Mouse (Mus musculus) ovary, postnatal 36 days (tissue): ENCODE measurements at regions not wholly inside any gene's neighbourhood (a gene's known extent, or its start where the extent isn't known, plus 50 kb on each side); places are given as distances from the start of the nearest gene placed in this dataset.

Experiments
- DNase-seq: peaks from one replicate; pipeline ENCODE4 v3.0.0; 2022; ENCODE audit warnings: low spot score, mixed read lengths

GRCm38 (mm10) chr7:71488016-71488650 is 136.8 kb upstream of the Gm10295 start:
- no peak for DNase-seq

GRCm38 (mm10) chr7:71475383-71475782 is 124.1 kb upstream of the Gm10295 start:
- no peak for DNase-seq

- DNase-seq = no peak
Observed at GRCm38 (mm10) chr7:71472384-71473141, 121.3 kb upstream of the Gm10295 start.

- peak; percentile 41 for DNase-seq
Observed at GRCm38 (mm10) chr7:71471658-71472383, 120.5 kb upstream of the Gm10295 start.

- DNase-seq = no peak
Observed at GRCm38 (mm10) chr7:71471319-71471657, 120.0 kb upstream of the Gm10295 start.

- no peak for DNase-seq
Observed at GRCm38 (mm10) chr7:71470418-71470817, 119.1 kb upstream of the Gm10295 start.

- peak; percentile 18 for DNase-seq
Observed at GRCm38 (mm10) chr7:71469951-71470350, 118.7 kb upstream of the Gm10295 start.

GRCm38 (mm10) chr7:71467436-71468127 is 116.3 kb upstream of the Gm10295 start:
- peak; percentile 10 for DNase-seq

GRCm38 (mm10) chr7:71464127-71464526 is 112.8 kb upstream of the Gm10295 start:
- no peak for DNase-seq

- no peak for DNase-seq
Observed at GRCm38 (mm10) chr7:71463565-71463964, 112.3 kb upstream of the Gm10295 start.

GRCm38 (mm10) chr7:71459805-71460204 is 108.5 kb upstream of the Gm10295 start:
- DNase-seq = no peak

- DNase-seq = no peak
Observed at GRCm38 (mm10) chr7:71458104-71458754, 106.9 kb upstream of the Gm10295 start.

- no peak for DNase-seq
Observed at GRCm38 (mm10) chr7:71457409-71458103, 106.3 kb upstream of the Gm10295 start.

- DNase-seq = no peak
Observed at GRCm38 (mm10) chr7:71456421-71456820, 105.1 kb upstream of the Gm10295 start.

GRCm38 (mm10) chr7:71440330-71441240 is 89.3 kb upstream of the Gm10295 start:
- DNase-seq = no peak

GRCm38 (mm10) chr7:71425982-71426381 is 74.7 kb upstream of the Gm10295 start:
- no peak for DNase-seq

GRCm38 (mm10) chr7:71419261-71419660 is 68.0 kb upstream of the Gm10295 start:
- no peak for DNase-seq

- no peak for DNase-seq
Observed at GRCm38 (mm10) chr7:71418856-71419255, 67.6 kb upstream of the Gm10295 start.

- no peak for DNase-seq
Observed at GRCm38 (mm10) chr7:71414756-71415155, 63.5 kb upstream of the Gm10295 start.

GRCm38 (mm10) chr7:71413121-71413520 is 61.8 kb upstream of the Gm10295 start:
- no peak for DNase-seq
